Mouse (Mus musculus) kidney, postnatal 10 days (tissue): Measurements from ENCODE around the gene Iqcf1.
A peak's percentile ranks its signal among the peaks of the same experiment; 100 is the strongest.

Experiments used
- DNase-seq: peaks from one replicate; pipeline ENCODE4 v3.0.0; 2021; ENCODE audit warnings: mixed read lengths

Gene Iqcf1

DNA sequence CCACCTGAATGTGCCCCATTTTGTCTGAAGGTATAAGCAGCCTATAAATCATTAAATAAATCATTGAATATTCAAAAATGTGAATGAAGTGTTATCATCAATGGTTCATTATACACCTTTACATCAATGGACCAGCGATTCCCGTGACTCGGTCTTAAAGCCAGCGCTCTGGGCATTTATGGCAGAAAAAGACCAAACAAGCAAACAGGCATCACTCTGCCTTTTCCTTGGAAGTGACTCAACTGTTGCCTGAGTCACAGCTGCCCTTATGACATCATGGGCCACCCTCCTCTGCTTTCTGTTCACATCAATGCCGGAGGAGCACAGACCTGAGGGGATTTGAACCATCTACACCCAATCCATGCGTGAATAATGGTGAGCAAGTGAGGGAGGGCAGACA is at the start of gene Iqcf1:
Gene Iqcf1 (plus strand): TSS at position 301 of the 400 bp plus-strand sequence.
- no peak for DNase-seq

DNA sequence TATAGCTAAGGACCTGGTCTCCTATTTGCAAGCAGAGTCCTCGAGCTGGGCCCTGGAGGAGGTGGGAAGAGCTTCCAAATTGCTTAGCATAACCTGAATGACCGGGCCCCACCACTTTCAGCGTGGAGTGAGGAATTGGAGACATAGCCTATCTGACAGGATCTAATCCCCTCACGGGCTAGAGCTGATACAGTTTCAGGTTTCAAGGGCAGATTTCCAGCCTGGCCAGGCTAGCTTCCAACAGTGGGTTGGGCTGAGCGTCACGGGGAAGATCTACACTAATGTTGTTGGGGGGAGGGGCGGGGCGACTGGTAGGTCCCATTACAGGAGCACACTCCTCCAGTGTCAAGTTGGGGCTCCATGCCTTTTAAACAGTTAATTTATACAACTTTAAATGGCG is 49.1 kb upstream of the Iqcf1 start:
- peak; percentile 88 for DNase-seq

DNA sequence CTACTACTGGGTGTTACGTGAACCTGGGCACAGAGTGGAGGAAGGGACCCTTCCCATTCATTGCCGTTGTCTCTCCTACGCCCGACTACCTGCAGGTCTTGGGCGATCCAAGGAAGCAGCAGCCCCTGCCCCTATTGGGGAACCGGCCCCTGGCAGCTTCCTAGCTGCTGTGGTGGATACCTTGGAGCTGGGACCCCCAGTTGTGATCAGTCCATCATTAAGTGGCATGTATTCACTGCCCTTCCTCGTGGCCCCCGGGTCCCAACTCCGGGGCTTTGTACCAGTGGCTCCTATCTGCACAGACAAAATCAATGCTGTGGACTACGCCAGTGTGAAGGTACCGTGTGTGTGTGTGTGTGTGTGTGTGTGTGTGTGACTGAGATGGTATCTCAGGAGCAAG is 48.5 kb upstream of the Iqcf1 start:
- no peak for DNase-seq

DNA sequence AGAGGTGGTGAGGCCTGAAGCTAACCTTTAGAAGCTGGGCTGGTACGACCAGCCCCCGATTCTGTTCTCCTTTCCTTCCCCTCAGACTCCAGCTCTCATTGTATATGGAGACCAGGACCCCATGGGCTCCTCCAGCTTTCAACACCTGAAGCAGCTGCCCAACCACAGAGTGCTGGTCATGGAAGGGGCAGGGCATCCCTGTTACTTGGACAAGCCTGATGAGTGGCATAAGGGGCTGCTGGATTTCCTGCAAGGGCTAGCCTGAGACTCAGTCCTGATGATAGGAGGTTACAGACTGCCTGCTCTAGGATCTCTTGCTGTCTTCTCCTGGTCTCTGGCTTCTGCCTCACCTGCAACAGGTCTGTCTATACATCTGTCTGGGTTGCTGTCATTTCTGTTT is 47.9 kb upstream of the Iqcf1 start:
- no peak for DNase-seq

DNA sequence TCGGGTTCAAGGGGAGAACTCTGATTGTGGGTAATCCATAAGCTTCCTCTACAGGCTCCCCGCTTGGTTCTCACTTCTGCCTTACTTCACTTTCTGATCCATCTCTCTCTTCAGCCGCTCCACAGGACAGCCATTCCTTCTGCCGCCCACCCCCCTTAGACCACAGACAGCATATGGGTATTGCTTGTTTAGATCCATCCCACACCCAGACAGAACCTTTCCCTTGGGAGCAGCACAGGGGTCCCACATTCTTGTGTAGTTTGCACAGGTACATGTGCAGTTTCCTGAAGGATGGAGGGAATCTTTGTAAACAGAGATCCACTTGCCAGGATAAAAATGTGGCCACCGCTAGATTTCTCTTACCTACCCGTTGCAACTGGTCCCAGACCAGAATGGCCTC is 47.4 kb upstream of the Iqcf1 start:
- DNase-seq, result no peak

DNA sequence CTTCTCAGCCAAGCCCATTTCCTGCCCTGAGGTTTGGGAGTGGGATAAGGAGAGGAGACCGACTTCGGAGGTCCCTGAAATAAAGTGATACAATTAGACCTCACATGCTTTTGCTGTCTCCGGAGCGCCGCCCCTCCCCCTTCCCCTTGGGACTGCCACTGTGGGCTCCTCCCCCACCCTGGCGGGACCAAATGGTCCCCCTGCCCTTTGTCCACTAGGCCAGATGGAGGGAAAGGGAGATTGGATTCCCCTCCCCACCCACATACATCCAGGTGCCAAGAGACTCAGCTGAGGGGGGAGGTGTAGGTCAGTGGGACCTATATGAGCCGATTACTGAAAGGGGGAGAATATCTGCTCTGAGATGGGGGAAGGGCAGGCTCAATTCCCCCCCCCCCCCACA is 46.9 kb upstream of the Iqcf1 start:
- peak; percentile 87 for DNase-seq

DNA sequence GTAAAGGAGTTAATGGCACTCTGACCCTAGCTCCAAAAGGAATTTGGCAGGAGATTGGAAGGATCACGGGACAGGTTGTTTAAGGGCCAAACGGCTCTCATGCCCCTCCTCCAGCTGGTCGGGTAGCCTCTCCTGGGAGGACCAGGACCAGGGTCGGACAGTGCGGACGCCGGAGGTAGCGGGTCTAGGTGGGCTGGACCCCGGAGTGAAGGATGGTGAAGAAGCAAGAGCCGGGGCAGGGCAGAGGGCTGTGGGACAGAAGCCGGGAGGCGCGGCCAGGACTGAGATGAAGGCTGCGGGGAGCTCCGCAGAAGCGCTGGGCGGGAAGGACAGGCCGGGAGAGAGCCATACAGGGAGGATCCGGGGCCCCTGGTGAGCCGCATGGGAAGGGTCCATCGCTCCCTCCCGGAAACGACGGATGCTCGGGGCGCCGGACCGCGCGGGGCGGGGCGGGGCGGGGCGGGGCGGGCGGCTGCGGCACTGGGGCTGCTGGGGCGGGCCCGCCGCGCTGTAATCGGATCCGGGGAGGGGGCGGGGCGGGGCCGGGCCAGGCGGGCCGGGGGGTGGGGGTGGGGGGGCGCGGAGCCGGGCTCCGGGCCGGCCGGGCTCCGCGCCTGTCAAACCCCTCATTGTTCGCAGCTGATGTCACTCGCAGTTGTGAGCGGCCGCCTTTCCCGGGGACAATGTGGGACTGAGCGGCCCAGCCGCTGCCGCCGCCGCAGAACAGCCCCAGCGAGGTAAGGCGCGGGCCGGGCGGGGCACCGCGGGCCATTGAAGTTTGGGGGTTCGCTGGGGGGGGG is 46.3 kb upstream of the Iqcf1 start, which contains the start of gene Pcbp4:
Gene Pcbp4 (plus strand): TSS at position 21 of the 800 bp plus-strand sequence.
- peak; percentile 81 for DNase-seq

DNA sequence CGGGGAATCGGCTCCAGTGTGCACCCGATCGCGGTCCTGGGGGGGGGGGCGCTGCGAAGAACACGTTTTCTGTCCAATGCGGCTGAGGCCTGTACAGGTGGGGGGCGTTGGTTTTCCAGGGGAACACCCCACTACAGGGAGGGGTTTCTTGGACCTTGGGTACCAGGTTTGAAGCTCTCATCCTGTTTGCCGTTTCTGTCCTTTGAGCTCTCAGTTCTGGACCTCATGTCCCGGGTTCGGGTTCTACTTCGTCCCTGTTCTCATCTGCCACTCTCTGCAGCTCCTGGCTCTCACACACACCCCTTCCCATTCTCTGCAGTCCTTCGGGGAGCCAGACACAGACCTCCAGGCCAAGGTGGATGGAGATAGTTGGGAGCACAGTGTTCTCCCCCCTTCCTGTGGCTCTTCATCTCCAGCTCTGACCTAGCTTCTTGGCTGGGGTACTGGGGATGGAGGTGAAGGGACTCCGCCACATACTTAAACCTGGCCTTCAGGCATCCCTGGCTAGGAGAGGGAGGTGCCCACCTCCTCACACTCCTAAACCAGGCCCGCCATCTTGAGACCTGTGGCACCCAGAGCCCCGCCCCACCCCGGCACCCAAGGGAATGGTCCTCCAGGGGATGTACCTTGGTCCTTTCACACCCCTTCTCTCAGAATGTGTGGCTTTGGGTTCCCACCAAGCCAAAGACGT is 45.6 kb upstream of the Iqcf1 start:
- peak; percentile 41 for DNase-seq

DNA sequence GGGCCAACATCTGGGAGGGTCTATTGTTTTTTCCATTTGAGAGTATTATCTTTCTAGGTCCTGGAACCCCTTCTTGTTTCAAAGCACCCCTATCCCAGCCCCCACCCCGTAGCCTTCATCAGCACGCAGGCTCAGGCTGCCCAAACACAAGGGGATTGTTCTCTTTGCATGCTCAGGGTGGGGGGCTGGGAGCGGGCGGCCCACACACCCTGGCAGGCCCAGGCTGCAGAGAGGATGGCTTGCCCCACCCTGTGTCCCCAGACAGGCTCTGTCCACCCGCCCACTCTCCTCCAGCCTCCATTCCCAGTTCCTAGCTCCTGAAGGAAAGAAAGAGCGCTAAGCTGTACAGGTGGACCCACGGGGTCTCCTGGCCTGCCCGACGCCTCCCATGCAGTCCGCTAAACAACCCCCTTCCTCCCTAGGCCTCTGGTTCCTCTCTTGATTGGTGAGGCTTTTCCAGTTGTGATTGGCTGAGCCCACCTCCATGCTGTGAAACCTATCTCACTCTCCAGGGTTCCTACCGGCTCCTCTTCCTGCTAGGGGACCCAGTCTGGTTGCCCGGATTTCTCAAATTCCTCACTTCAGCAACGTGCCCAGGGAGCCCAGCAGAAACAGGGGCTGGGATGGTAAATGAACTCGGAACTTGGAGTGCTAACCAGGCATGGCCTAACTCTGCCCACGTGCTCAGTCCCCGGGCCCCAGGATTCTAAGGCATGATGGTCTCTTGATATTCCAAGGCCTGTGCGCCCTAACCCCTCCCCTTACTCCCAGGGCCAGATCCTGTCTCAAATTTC is 44.7 kb upstream of the Iqcf1 start:
- peak; percentile 39 for DNase-seq

DNA sequence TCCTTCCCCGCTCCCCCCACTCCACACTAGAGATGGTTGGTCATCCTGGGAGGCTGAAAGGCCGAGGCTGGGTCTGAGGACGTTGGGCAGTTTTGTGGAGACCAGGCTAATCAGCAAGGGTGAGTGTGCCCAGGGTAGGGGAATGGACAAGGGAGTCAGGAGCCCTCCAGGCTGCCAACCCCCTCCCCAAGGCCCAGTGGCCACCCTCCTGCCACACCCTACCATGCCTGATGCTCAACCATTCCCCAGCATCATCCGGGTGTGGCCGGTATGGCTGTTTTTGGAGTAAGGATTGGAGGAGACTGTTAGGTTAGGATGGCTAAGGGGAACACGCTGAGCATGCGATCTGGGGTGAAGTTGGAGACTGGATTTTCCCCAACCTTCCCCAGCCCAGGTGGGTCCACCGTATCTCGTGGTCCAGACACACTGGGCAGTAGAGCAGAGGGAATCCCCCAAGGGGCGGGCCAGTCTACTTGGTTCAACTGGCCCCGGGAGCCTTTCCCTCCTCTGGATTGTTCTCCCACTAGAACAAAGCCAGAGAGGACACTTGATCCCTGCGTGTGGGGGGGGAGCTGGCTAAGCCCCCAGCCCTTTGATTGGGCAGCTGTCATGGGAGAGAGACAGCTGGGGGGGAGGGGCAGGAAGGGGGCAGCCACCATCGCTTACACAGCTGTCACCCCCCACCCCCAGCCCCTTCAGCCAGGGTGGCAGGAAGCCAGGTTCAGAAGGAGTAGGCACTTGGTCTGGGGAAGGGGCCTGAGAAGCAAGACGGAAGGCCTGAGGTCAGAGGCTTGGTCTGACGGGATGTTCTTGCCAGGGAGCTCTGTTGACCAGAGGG is 43.2 kb upstream of the Iqcf1 start:
- DNase-seq, result peak; percentile 46

DNA sequence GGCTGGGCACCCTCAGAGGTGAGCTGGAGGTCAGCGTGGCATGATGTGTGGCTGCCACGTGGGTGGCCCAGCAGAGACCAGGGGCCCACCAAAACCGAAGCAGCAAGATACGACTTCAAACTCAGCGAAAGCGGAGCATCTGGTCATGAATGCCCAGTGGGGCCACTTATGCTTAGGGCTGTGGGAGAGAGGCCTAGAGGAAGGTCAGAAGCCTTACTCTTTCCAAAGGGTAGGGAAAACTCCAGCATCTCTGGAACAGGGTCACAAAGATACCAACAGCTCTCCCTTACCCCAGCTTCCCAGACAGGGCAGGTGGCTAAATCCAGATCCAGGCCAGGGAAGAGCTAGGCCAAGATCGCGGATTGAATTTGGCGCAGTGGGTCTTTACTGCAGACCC is 42.6 kb upstream of the Iqcf1 start:
- DNase-seq, result no peak

DNA sequence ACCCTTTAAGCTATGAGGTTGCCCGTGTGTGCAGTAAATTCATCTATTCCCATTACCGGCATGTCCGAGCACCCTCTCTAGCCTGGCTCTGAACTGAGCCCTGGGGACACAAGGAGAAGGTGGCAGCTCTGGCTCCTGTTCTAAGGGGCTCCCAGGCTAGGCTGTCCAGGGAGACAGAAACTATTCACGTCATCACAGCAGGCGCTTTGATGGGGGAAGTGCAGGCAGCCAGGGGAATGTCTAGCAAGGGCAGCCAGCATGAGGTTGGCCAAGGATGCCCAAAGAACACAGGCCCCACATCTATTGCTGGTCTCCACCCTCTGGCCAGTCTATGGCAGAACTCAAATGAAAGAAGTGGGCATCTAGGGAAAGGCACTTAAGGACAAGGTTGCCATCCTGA is 41.8 kb upstream of the Iqcf1 start:
- no peak for DNase-seq

DNA sequence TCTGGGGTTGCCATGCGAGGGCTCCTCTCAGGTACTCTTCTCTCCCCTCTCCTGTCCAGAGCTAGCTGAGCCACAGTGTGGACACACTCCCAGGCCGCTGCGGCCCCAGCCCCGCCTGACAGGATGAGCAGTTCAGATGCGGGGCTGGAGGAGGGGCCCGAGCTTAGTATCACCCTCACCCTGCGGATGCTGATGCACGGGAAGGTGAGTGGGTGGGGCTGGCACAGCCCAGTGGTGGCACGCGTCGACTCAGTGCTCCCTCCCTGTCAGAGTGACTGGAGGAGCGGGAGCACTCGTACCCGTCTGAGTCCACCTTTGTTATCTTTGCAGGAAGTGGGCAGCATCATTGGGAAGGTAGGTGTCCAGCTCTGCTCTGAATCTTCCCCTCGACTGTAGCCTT is 39.8 kb upstream of the Iqcf1 start:
- no peak for DNase-seq

DNA sequence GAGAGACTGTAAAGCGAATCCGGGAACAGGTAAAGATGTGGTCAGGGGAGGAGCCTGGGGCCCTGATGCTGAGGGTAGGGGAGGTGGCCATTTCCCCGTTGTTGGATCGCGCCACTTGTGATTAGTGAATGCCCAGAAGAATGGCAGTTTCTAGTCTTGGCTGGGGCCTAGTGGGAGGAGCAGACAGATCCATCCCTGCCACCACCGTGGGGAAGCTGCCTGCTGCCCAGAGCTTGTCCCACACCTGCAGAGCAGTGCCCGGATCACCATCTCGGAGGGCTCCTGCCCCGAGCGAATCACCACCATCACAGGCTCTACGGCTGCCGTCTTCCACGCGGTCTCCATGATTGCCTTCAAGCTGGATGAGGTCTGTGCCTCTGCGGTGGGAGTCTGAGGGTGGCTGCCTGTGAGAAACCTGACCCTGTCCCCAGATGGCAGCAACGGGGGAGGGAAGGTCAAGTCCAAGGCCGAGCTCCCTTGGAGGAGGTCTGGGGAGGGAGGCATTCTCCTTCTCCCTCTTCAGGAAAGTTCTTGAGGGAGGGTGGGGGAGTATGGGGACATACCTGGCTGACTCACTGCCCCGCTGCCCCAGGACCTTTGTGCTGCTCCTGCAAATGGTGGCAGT is 39.3 kb upstream of the Iqcf1 start:
- no peak for DNase-seq

DNA sequence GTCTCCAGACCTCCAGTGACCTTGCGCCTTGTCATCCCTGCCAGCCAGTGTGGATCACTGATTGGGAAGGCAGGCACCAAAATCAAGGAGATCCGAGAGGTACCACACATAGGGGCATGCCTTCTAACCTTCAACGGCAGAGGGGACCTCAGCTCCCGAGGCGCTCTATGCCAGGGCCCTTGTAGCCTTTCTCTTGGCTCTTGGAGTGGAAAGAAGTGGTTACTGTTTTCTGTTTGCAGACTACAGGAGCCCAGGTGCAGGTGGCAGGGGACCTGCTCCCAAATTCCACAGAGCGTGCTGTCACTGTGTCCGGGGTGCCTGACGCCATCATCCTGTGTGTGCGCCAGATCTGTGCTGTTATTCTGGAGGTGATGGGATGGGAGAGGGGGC is 38.7 kb upstream of the Iqcf1 start:
- DNase-seq, result no peak

DNA sequence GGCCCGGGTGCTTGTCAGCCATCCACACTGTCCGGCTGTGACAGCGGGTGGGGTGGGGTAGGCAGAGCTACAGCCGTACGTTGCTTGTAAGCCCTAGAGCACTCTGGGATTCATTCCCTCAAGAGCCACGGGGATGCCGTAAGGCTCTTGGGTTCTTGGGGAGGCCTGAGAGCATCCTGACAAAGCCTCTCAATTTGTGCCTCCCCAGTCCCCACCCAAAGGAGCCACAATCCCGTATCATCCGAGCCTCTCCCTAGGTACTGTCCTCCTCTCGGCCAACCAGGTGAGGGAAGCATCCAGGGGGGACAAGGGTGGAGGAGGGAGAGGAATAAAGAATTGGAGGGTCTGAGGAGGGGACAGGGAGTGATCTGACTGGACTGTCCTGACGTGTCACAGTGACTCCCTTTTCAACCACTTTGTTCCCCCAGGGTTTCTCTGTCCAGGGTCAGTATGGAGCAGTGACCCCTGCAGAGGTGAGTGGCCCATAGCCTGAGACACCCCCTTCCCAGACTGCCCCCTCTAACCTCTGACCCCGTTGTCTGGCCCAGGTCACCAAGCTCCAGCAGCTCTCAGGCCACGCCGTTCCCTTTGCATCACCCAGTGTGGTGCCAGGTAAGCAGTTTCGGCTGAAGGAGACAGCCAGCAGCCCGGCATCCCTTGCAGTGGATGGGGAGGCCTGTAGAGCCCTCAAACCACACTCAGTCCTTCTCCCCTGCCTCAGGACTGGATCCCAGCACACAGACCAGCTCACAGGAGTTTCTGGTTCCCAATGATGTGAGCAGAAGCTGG is 37.9 kb upstream of the Iqcf1 start:
- DNase-seq, result no peak

DNA sequence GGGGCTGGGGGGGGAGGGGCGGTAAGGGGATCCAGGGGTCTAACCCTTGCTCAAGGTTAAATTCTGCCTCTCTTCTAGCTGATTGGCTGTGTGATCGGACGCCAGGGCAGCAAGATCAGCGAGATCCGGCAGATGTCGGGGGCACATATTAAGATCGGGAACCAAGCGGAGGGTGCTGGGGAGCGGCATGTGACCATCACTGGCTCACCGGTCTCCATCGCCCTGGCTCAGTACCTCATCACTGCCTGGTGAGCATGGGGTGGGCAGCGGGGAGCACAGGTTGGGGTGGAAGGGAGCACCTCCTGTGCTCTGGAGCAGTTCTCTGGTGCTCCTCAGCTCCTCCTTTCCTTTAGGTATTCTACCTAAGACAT is 37.4 kb upstream of the Iqcf1 start:
- DNase-seq, result no peak

DNA sequence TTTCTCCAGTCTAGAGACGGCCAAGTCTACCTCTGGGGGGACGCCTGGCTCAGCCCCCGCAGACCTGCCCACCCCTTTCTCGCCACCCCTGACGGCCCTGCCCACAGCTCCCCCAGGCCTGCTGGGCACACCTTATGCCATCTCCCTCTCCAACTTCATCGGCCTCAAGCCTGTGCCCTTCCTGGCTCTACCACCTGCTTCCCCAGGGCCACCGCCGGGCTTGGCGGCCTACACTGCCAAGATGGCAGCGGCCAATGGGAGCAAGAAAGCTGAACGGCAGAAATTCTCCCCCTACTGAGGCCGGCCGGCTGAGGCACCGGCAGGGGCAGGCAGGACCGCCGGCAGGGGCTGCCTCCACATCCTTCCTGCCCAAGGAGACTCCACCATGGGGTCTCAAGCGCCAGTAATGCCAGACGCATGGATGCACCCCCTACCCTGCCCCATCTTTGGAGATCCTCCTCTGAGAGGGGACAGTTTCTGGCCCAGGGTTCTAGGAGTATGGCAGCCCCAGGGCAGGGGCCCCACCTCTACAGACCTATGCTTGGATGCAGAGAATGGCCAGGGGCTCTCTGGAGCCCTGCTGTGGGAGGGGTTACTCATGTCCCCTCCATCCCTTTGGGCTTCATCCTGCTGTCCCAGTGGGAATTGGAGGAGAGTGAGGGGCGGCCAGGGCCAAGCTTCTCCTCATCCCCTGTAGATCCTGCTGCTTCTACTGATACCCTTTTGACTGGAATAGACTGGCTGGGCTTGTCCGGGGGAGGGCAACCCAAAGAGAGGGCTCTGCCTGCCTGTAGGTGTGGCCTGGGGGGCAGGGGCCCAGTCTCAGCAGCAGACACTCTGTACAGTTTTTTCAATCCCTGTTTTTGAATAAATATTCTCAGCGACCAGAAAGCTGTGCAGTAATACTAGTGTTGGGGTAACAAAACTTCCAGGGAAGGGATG is 36.4 kb upstream of the Iqcf1 start:
- DNase-seq, result no peak

DNA sequence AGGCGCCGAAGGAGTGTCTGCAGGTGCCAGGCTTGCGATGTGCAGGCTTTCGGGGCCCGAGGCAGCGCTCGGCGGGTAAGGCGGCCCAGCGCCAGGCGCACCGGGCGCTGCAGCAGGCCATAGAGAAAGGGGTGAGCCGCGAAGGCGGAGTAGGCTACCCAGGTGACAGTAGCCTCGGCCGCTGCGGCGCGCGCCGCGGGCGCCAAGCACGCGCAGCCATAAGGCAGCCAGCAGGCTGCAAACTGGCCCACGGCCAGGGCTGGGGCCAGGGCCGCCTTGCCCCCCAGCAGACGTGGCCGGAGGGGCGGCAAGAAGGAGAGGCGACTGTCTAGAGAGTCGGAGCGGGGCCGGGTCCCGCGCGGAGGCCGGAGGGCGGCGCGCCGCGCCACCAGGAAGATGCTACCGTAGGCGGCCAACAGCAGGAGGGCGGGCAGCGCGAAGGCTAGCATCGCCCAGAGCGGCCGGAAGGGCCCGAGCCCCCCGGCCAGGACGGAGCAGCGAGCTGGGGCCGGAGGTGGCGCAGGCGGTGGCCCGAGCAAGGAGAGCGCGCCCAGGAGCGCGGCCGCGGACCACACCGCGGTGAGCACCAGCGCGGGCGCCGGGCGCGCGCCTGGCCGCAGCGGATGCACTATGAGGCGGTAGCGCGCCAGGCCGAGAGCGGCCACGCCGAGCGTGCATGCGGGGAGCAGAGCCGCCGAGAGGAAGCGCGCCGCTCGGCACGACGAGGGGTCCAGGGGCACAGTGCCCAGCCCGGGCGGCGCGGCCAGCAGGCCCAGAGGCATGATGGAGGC is 34.8 kb upstream of the Iqcf1 start:
- DNase-seq, result peak; percentile 81
